Mouse (Mus musculus): ENCODE results near the gene Trappc6a. TPM values are rescaled to one million over a fixed set of nuclear protein-coding genes. Genes with fewer than 3 reads are reported as not detected.

Gene Trappc6a
- 23.5 and 33.6 TPM in 2 replicates for polyA plus RNA-seq (2011; ENCODE audit: insufficient read depth, insufficient read length, low read depth, missing spikeins)

DNA sequence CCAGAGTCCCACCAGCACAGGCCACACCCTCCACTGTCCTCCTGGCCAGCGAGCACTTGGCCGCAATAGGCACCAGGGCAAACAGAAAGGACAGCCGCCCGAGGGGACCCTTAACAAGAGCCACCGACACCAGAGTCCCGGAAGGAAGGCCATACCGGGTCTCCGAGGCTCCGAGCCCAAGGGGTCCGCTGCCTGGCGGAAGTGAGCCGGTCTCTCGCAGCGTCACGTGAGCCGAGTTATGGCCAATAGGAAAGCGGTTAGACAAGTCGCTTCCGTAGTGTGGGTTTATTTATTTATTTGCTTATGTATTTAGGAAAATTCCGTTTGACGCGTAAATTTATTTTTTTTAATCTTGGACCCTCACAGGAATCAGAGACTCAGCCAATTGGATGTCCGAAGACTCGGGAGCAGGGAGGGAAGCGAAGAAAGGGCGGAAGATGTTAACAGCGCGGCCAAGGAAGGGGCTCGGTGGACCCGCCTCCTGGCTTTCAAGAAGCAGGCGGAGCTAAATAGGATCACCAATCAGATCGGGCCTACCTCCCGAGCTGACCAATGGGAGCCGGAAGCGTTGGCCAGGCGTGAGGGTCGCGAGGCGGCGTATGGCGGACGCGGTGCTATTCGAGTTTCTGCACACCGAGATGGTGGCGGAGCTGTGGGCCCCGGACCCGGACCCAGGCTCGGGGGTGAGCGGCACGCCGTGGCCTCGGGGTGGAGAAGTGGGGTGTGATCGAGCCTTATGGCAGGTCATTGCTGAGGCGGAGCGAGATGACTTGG lies at the start of gene Trappc6a, which contains the start of gene Bloc1s3:
Gene Trappc6a, plus strand, starts transcription at position 246 of the 774 bp plus-strand sequence.
Gene Bloc1s3, minus strand, starts transcription at position 218 of the 774 bp plus-strand sequence.
- TF ChIP-seq POLR2A (IDR thresholded peaks at IDR 0.05; ENCODE audit: insufficient read depth, low read length), result no peak
- TF ChIP-seq CTCF (IDR thresholded peaks at IDR 0.05; ENCODE audit: low read depth, low read length), result no peak
- TF ChIP-seq EP300 (IDR thresholded peaks at IDR 0.05; ENCODE audit: insufficient read depth, low read depth, low read length), result no peak
- H3K4me3 ChIP-seq (ENCODE audit: low read depth, low read length), result peak within 1 kb of the TSS; percentile 90
- peak within 1 kb of the TSS; percentile 24; the same call in 1 of the 2 replicates for H3K27ac ChIP-seq (ENCODE audit: insufficient read depth, low read length)
- H3K36me3 ChIP-seq (ENCODE audit: control insufficient read depth, insufficient read depth, low read length, poor library complexity, severe bottlenecking), result no peaks in the 10 kb centered on the region
- no peaks in the 10 kb centered on the region for H3K4me1 ChIP-seq (ENCODE audit: control insufficient read depth, insufficient read depth, low read length)
- no peaks in the 10 kb centered on the region for H3K9me3 ChIP-seq (replicated peaks; ENCODE audit: control insufficient read depth, insufficient read depth, low read length, poor library complexity, severe bottlenecking)
- H3K27me3 ChIP-seq (ENCODE audit: control insufficient read depth, insufficient read depth, low read length, poor library complexity, severe bottlenecking), result no peaks in the 10 kb centered on the region
- H3K9ac ChIP-seq (ENCODE audit: low read depth, poor library complexity, severe bottlenecking), result peak within 1 kb of the TSS; percentile 71

DNA sequence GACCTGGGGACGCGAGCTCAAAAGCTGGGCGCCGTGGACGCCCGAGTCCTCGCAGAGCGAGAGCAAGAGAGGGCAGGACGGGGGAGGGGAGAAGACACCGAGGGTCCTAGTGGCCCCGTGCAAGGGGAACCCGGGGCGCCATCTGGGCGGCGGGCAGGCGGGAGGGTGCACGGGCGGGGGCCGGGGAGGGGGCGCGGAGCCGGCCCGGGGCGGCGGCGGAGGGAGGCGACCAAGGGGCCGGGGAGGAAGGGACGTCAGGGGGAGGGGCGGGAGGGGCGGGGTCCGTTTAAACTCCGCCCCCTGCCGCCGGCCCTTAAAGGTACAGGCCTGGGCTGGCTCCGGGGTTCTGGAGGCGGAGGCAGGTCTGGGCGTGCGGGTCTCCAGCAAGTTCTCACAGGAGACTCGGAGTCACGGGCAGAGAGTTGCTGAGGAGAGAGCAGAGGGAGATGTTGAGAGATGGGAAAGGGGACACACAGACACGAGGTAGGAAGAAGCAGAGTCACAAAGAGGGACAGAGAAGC lies 49.5 kb upstream of the Trappc6a start, which contains the start of gene Mark4:
Gene Mark4, minus strand, starts transcription at position 231 of the 521 bp plus-strand sequence.
- H3K27me3 ChIP-seq (ENCODE audit: control insufficient read depth, insufficient read depth, low read length, poor library complexity, severe bottlenecking), result no peaks in the 10 kb centered on the region
- TF ChIP-seq EP300 (IDR thresholded peaks at IDR 0.05; ENCODE audit: insufficient read depth, low read depth, low read length), result no peak
- TF ChIP-seq POLR2A (IDR thresholded peaks at IDR 0.05; ENCODE audit: insufficient read depth, low read length), result peak; percentile 57
- no peak for TF ChIP-seq CTCF (IDR thresholded peaks at IDR 0.05; ENCODE audit: low read depth, low read length)
- peak within 1 kb of the TSS; percentile 93 for H3K4me3 ChIP-seq (ENCODE audit: low read depth, low read length)
- no peaks in the 10 kb centered on the region for H3K4me1 ChIP-seq (ENCODE audit: control insufficient read depth, insufficient read depth, low read length)
- peak within 1 kb of the TSS; percentile 10; the same call in 1 of the 2 replicates for H3K27ac ChIP-seq (ENCODE audit: insufficient read depth, low read length)
- peak within 1 kb of the TSS; percentile 91 for H3K9ac ChIP-seq (ENCODE audit: low read depth, poor library complexity, severe bottlenecking)
- H3K9me3 ChIP-seq (replicated peaks; ENCODE audit: control insufficient read depth, insufficient read depth, low read length, poor library complexity, severe bottlenecking), result no peaks in the 10 kb centered on the region
- no peaks in the 10 kb centered on the region; the same call in 1 of the 2 replicates for H3K36me3 ChIP-seq (ENCODE audit: control insufficient read depth, insufficient read depth, low read length, poor library complexity, severe bottlenecking)

GRCm38 (mm10) chr7:19459144-19459870 lies 48.9 kb upstream of the Trappc6a start:
- H3K9ac ChIP-seq (ENCODE audit: low read depth, poor library complexity, severe bottlenecking), result peak overlapping the region; percentile 91
- H3K36me3 ChIP-seq (ENCODE audit: control insufficient read depth, insufficient read depth, low read length, poor library complexity, severe bottlenecking), result no peaks in the 10 kb centered on the region; the same call in 1 of the 2 replicates
- H3K27ac ChIP-seq (ENCODE audit: insufficient read depth, low read length), result peak overlapping the region; percentile 10; the same call in 1 of the 2 replicates
- H3K4me1 ChIP-seq (ENCODE audit: control insufficient read depth, insufficient read depth, low read length), result no peaks in the 10 kb centered on the region
- no peaks in the 10 kb centered on the region for H3K27me3 ChIP-seq (ENCODE audit: control insufficient read depth, insufficient read depth, low read length, poor library complexity, severe bottlenecking)
- no peaks in the 10 kb centered on the region for H3K9me3 ChIP-seq (replicated peaks; ENCODE audit: control insufficient read depth, insufficient read depth, low read length, poor library complexity, severe bottlenecking)
- TF ChIP-seq EP300 (IDR thresholded peaks at IDR 0.05; ENCODE audit: insufficient read depth, low read depth, low read length), result no peak
- no peak for TF ChIP-seq CTCF (IDR thresholded peaks at IDR 0.05; ENCODE audit: low read depth, low read length)
- no peak for TF ChIP-seq POLR2A (IDR thresholded peaks at IDR 0.05; ENCODE audit: insufficient read depth, low read length)
- H3K4me3 ChIP-seq (ENCODE audit: low read depth, low read length), result peak overlapping the region; percentile 92

- no peak overlapping the region for H3K4me3 ChIP-seq (ENCODE audit: low read depth, low read length)
- 0 out of 2 replicates have a peak overlapping the region, but pooled peaks have one; percentile 10 for H3K27ac ChIP-seq (ENCODE audit: insufficient read depth, low read length)
- TF ChIP-seq EP300 (IDR thresholded peaks at IDR 0.05; ENCODE audit: insufficient read depth, low read depth, low read length), result 0 out of 2 replicates have a peak, but pooled peaks have one; percentile 43
- TF ChIP-seq CTCF (IDR thresholded peaks at IDR 0.05; ENCODE audit: low read depth, low read length), result no peak
- H3K9ac ChIP-seq (ENCODE audit: low read depth, poor library complexity, severe bottlenecking), result no peak overlapping the region
- no peaks in the 10 kb centered on the region for H3K9me3 ChIP-seq (replicated peaks; ENCODE audit: control insufficient read depth, insufficient read depth, low read length, poor library complexity, severe bottlenecking)
- H3K36me3 ChIP-seq (ENCODE audit: control insufficient read depth, insufficient read depth, low read length, poor library complexity, severe bottlenecking), result no peaks in the 10 kb centered on the region; the same call in 1 of the 2 replicates
- no peaks in the 10 kb centered on the region for H3K27me3 ChIP-seq (ENCODE audit: control insufficient read depth, insufficient read depth, low read length, poor library complexity, severe bottlenecking)
- no peaks in the 10 kb centered on the region for H3K4me1 ChIP-seq (ENCODE audit: control insufficient read depth, insufficient read depth, low read length)
Observed at GRCm38 (mm10) chr7:19460500-19460899, 47.7 kb upstream of the Trappc6a start.

- Histone ChIP-seq H3K4me1 (ENCODE audit: control insufficient read depth, insufficient read depth, low read length) (no peaks in the 10 kb centered on the region), H3K36me3 (ENCODE audit: control insufficient read depth, insufficient read depth, low read length, poor library complexity, severe bottlenecking) (no peaks in the 10 kb centered on the region), H3K27me3 (ENCODE audit: control insufficient read depth, insufficient read depth, low read length, poor library complexity, severe bottlenecking) (no peaks in the 10 kb centered on the region), H3K9me3 (replicated peaks; ENCODE audit: control insufficient read depth, insufficient read depth, low read length, poor library complexity, severe bottlenecking) (no peaks in the 10 kb centered on the region), H3K4me3 (ENCODE audit: low read depth, low read length) (no peak overlapping the region), H3K27ac (ENCODE audit: insufficient read depth, low read length) (no peak overlapping the region), H3K9ac (ENCODE audit: low read depth, poor library complexity, severe bottlenecking) (no peak overlapping the region)
- peak; percentile 67 for TF ChIP-seq CTCF (IDR thresholded peaks at IDR 0.05; ENCODE audit: low read depth, low read length)
- no peak for TF ChIP-seq POLR2A (IDR thresholded peaks at IDR 0.05; ENCODE audit: insufficient read depth, low read length)
- no peak for TF ChIP-seq EP300 (IDR thresholded peaks at IDR 0.05; ENCODE audit: insufficient read depth, low read depth, low read length)
Observed at GRCm38 (mm10) chr7:19461488-19461887, 46.7 kb upstream of the Trappc6a start.
